Mouse (Mus musculus) ES-E14 (cell line): ENCODE measurements around the gene Psmb7.

Source experiments
- HCFC1 ChIP-seq: IDR thresholded peaks from 2 replicates; pipeline ENCODE4 v1.6.1; 2012; ENCODE audit warnings: low read length, inconsistent platforms, borderline replicate concordance; ENCODE audit not compliant: insufficient read depth
- MAFK ChIP-seq: IDR thresholded peaks from 2 replicates; pipeline ENCODE4 v1.6.1; 2014; ENCODE audit warnings: mild to moderate bottlenecking, low read depth, low read length, inconsistent platforms; ENCODE audit not compliant: insufficient read depth
- ZC3H11A ChIP-seq: IDR thresholded peaks from 2 replicates; pipeline ENCODE4 v1.6.1; 2012; ENCODE audit warnings: low read depth, mild to moderate bottlenecking, inconsistent platforms, low read length, borderline replicate concordance

DNA sequence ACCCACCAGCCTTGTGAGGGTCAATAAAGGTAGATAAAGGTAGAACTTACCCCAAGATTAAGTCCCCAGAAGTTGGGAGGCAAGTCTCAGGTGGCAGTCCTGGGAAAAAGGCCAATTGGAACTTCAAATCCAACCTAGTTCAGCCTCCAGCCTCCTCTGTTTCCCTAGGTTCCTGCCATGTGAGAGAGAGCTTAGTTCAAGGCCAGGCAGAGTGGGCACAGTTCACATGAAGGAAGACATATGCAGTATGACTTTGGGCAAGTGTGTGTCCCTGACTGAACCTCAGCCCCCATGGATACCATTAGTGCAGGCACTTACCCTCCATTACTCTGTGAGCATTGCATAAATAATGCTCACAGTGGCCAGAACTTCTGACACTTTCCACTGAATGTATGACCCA lies 98.2 kb downstream of the Psmb7 start:
- TF ChIP-seq ZC3H11A (no peak), MAFK (no peak), HCFC1 (no peak)
